Mouse (Mus musculus) cerebellum, postnatal 25 days (tissue): ENCODE measurements around the gene Rcan1.

Experiments used
- DNase-seq, 2 experiments: peaks; one replicate each; pipeline ENCODE4 v3.0.0; 2021; ENCODE audit warnings: mixed read lengths in 2 of 2

The Rcan1 gene

DNA sequence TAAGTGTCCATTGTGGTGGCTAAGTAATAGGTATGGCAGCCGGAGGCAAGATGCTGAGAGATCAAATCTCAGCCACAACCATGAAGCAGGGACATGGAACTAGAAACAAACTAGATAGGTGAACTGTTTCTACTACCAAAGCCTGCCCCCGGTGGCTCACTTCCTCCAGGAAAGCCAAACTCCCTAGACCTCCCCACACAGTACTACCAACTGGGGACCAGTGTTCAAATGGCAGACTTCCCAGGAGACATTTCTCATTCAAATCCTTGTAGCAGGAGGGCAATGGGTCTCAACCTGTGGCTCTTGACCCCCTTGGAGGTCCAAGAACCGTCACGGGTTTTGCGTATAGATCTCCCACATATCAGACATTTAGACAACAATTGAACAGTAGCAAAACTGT, 3.6 kb downstream of the Rcan1 start:
- DNase-seq: no peak

DNA sequence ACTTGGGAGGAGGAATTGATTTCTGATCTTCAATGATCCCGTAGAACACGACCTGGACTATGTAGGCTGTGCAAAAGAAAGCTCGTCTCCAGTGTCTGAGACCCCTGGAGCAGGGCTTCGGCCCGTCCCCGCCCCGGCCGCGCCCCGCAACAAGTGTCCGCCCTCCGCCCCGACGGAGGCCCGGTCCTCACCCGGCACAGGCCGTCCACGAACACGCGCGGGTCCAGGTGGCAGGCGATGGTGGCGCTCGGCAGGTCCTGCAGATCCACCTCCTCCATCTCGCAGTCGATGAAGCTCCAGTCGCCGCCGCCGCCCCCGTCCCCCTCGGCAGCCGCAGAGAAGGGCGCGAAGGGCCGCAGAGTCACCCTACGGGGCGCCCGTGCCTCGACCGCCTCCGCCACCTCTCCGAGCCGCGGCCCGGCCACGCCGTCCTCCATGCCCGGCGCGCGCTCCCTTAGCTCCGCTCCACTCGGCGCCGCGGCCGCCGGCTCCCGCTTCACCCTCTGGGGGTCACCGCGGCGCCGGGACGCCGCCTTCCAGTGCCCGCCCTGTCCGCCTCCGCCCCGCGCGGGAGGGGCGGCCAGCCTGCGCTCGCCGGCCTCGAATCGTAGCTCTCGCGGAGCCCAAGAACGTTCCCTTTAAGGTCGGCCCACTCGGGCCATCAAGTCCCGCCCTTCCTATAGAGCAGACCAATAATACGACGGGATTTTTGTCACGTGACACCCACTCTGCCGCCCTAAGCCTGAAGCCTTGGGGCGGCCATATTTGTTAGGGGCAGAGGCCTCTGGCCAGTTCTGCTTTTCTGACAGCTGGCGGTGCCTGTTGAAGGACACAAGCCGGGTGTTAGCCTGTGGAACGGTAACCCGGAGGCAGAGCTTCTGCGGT, 4.8 kb downstream of the Rcan1 start:
- DNase-seq: peak; percentile 96 to 97

DNA sequence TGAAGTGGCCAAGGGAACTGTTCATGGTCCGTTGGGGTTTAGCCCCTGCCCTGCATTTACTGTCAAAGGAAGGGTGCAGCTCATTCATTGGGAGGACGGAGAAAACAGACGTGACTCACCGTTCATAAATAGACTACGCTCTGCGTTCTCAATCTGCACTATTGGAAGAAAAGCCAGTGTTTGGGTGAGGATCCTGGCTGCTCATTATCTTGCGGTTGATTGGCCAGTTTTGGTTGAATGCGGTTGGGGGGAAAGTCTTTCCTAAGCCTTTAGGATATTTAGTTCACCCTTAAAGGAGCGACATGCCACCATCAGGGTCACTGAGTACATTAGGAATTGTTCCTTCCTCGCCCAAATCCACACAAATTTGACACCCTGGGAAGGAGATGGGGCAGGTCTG, 5.4 kb downstream of the Rcan1 start:
- no peak for DNase-seq

DNA sequence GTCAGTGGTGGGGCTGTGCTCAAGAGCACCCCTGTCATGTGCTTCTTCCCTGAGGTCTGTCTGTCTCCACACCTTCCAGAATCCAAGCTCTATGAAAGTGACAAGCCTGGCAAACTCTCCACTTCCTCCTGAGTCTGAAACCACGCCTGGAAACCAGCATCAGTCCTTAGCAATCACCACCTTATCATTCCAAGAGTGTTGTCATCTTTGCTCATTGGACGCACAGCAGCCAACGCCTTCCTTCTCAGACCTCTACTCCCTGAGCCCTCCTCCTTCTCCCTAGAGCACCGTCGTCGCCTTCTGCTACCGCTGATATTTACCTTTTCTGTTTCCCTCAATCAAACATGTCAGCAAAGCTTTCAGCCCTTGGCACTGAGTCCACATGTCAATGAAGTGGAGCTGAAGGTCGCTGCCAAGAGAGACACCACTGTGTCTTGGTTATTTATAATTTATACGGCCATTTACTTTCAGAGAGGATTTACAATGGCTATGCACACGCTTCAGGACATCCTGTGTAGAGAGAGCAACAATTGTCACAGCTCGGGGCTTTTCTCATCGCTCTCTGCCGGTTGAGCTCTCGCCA, 6.2 kb downstream of the Rcan1 start:
- DNase-seq: no peak

DNA sequence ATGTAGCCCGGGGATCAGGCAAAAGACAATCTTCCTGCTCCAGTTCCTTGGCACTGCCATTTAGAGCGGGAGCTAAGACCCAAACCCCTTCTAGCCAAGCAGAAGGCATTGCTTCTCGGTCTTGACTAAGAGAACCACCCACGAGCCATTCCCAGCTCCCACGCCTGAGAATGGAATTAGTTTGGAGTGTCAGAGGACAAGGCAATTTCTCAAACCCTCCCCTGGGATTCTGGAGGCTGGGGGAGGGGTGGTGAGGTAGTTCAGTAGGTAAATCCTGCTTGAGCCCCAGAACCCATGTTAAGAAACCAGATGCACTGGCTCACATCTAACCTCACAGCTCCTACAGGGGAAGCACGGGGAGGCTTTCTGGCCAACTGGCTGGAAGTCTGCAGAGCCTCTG, 9.3 kb downstream of the Rcan1 start:
- no peak for DNase-seq

DNA sequence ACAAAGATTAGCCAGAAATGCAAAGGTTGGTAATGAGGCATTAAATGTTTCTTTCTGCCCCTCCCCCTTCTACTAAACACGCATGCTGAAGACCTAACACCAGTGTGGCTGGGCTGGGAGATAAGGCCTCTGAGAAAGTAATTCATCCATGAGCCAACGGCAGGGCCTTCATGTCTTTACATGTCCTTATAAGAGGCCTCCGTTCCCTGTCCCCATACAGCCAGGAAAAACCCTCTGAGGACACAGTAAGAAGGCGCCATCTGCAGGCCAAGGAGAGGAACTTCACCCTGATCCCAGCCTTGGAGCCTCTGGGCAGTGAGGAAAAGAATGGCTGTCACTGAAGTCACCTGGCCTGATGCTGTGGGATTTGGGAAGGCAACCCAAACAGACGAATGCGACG, 13.1 kb downstream of the Rcan1 start:
- DNase-seq: peak; percentile 71 to 82

DNA sequence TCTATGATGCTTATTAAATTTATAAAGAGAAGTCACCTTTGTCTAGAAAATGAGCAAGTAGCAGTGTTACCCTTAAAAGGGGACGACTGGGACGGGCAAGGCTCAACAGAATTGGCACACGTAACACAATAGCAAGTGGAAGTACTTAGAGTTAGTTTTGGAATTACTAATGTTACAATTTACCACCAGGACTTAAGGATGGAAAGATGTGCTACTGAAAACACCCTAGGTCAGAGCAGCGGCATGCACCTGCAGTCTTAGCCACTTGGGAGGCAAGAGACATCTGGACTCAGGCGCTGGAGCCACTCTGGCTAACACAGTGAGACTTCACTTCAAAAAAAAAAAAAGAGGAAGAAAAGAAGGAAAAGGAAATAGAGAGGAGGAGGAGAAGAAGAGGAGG, 14.7 kb downstream of the Rcan1 start:
- DNase-seq: no peak

DNA sequence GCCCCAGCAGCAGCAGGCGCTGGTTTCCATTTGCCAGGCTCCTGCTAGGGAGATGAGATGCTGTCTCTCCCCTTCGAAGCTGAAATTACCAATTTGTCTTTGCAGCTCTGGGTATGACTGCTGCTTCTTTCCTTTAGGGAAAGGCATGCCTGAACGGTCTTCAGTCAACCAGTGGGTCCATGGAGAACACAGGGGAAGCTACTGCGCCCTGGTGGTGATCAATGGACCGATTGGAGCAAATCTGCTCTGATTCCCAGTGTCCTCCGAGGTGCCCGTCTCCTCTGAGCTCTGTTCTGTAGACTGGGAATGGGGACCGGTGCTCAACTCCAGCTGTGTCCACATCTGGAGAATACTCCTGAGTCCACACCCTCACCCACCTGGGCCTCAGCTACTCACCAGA, 15.2 kb downstream of the Rcan1 start:
- no peak for DNase-seq

DNA sequence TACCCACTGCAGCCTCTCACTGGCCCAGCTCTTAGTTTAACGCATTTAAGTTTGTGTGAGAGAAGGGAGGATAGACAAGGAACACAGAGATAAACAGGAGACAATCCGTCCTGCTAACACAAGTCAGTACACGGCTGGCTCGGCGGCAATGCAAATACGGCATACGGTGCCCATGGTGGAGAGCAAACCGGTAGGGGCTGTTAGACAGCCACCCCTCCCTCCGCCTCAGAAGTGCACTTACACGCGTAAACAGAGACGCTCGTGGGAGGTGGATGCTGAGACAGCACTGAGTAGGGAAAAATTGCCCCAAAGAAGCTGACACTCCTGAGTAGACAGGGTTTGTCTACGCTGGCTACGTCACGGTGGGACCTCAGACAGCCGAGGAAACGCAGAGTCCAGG, 16.2 kb downstream of the Rcan1 start:
- no peak for DNase-seq

DNA sequence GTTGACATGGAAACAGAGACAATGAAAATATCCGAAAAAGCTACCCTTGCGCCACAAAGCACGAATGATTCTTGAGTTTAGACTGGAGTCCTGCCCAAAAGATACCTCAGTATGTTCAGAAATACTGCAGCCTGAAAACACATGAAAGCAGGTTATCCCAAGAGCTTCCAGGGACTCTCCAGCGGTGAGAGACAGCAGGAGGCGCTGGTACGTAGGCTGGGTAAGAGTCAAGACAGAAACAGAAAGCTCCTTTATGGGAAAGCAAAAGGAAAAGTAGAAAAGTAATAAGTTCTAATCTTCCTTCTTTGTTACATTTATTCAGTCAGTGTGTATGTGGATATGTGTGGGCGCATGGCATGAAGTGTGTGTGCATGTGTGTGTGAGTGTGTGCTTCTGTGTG, 16.7 kb downstream of the Rcan1 start:
- no peak for DNase-seq

DNA sequence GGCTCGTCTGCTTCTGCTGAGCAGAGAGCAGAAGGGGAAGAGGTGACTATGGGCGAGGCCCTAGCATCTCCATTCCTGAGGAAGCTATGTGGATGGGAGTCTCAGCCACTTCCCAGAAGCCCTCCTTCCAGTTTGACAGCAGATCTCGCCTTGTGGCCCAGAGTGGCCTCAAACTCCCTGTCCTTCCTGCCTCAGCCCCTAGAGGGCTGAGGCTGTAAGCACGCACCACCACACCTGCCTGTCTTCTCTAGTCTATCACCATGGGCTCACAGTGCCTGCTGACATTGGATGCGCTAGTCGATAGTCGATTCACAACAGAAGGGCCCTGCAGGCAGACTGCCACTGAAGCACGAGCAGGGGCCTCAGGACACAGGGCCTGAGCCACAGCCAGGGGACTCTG, 18.1 kb downstream of the Rcan1 start:
- no peak for DNase-seq

DNA sequence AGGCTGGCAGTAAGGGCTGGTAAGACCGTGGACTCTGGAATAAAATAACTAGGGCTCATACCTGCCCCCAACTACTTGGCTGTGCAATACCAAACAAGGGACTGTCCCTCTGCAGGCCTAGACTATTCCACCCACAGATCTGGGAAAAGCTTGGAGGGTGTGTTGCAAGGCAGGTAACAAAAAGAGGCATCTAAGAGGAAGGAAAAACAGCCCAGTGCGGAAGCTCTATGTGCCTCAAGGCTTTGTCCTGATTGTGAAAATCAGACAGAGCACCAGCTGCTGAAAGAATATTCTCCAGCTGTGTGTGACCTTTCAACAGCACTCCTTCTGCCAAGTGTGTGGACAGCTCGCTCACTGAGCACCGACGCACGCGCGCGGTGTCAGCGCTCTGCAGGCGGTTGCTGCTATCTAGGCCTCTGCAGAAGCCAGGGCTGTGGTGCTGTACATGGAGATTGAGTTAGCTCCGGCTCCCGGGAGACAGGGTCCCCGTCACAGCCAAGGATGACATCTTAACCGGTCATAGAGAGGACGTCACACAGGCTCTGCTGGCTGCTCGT, 19.1 kb downstream of the Rcan1 start:
- DNase-seq: no peak

DNA sequence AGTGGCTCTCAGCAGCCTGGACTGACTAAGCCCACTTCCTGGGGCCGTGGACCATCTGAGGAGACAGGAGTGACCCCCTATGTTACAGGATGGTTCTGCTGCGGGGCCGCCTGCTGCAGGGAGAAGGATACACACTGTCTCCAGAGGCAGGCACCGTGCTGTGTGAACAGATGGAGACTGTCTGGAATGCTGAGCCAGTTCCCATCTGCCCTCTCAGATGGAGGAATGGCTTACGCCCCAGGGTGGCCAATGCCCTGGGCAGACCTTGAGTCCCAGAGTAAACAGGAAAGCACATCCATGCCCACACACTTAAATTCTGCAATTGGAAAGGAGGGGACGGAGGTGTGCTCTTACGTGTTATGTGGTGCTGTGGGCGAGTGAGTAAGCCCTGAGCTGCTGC, 20.3 kb downstream of the Rcan1 start:
- DNase-seq: peak; percentile 56 to 71

DNA sequence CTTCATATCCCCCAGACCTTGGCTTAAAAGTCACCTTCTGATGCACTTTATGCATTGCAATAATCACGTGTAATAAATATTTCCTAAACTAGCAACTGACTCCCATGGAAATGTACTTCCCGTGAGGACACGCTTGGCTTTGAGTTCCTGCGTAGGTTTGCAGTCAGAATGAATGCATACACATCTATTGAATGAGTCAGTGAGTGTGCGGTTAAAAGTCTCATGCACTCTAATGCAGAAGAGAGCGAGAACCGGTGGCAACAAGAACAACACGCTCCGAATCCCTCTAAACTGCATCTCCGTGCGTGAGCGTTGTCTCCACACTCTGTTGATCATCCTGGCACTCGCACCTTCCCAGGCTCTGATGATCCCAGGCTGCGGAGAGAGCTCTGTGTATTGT, 21.6 kb downstream of the Rcan1 start:
- DNase-seq: no peak

DNA sequence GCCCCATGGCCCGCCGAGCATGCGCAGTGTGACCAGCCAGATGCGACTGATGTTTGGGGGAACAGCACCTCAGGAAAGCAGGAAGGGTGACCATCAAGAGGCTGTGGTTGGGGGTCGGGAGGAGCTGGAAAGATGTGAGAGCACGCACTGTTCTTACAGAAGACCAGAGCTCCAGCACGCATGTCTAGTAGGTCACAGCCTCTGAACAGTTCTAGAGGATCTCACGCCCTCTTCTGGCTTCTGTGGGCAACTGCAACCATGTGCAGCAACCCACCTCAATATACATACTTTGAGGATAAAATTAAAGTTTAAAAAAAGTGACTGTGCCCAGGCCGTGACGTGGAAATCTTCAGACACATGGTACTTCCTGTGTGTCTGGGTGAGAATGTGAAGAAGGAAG, 25.3 kb downstream of the Rcan1 start:
- no peak for DNase-seq

DNA sequence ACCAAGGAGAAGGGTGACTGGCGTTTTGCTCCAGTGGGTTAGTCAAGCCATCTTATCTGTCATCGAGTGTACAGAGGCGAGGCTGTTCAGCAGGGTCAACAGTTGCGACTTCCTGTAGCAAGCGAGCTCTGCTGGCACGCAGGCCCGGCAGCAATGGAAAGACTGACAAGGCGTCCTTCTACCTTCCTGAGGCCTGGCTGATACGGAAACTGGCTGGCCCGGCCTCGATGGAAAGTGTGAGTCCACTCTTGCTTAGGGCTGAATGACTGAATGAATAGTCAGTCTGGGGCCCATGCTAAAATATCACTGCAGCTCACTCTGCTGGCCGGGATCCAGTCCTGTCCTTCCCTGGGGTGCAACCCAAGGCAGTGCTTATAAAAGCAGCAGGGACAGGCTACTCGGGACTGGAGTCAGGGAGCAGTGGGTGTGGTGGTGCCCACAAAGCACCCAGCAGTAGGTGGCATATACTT, 27.0 kb downstream of the Rcan1 start:
- peak in 1 of 2 experiments; percentile 27 for DNase-seq

DNA sequence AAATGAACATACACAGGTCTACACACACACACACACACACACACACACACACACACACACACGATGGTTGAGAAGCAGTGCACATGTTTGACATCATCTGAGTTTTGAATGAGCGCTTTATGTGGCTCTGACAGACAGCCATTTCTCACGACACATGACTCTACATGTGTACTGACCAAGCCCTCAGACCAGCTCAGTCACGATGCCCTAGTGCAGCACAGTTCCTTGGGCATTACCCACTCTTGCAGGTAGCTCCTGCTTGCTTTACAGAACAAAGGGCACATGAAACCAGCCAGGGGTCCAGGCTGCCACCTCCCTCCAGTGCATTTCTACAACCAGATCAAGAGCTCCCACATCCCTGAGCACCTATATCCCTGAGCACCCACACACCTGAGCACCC, 27.7 kb downstream of the Rcan1 start:
- no peak for DNase-seq

DNA sequence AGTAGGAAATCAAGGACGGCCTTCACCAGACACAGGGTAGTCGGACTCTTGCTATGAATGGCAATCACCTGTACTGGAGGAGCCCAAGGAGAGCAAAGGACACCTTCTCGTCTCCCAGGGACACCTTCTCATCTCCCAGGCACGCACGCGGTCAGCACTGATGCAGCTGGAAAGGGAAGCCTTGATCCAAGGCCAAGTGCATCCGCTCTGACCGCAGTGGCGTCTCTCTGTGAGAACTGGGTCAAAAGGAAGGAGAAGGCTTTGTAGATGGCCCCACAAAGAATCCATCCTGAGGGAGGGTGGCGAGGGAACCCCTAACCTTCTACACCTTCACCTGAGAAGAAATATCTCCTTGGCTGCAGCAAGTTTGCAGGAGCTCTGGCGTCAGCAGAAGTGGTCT, 28.5 kb downstream of the Rcan1 start:
- DNase-seq: no peak

DNA sequence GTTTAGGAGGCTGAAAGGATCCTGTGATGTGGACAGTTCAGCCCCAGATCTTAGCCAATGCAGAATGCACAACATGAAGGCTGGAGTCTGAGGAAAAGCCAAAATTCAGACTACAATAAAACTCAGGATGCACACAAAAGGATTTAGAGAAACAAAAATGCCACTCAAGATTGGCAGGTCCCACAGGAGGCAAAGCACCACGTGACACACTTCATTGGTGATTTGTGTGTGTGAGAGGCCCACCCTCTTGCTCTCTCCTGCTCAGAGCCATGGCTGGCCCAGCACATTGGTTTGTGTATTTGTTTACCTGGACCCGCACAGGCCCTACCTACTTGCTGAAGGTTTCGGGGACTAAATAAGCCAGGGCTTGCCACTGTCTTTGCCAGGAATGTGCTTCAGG, 29.5 kb downstream of the Rcan1 start:
- DNase-seq: no peak

DNA sequence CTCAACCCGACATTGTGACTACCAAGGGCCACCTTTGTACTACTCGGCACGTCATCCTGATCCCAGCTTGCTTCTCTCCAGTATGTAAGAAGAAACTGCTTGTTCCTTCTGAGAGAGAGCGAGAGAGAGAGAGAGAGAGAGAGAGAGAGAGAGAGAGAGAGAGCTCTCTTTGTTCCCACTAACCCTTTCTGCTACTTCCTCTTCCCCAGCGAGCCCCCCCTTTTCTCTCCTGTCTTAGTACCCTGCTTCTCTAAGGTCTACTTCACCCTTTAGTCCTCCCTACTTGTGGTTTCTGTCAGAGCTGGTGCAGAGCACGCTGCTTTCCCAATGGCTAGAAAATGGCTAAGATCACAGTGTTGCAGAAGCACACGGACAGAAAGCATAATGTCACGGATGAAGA, 30.4 kb downstream of the Rcan1 start:
- no peak for DNase-seq

DNA sequence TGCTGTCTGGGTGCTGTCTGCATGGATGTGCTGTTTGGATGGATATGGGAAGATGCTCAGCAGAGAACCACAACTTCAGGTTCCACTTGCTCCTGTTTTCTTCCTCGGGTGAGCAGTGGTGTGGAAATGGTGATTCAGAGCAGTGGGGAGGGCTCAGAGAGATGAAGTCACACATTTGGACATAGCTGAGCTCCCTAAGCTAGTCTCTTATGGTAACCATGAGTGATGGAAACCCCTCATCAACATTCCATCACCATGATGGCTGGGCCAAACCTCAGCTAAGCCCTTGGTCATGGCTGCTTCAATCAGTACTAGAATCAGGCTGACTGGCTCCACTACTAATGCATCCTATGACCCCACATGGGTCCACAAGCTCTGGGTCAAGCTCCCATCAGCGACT, 30.9 kb downstream of the Rcan1 start:
- DNase-seq: no peak

DNA sequence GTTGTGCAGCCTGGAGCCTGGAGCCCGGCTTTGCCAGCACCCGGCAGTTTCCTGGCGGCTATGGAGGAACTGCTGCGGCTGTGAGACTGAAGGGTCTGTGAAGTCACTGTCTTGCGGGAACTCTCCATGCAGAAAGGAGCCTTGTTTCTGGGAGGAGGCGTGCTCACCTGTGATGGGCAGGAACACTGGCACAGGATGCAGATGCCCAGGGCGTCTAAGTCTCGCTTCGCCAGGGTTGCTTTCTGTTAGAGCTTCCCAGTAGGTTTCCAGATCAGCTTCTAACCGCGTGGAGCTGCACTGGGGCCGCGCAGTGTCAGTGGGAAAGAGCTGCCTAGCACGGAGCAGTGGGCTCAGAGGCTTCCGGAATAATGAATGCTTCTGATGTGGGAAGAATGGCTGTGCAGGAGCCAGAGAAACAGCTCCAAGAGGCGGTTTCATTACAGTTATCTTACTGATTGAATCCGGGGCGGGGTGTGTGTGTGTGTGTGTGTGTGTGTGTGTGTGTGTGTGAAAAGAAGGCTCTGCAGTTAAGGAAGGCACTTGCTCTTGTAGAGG, 35.2 kb downstream of the Rcan1 start:
- no peak for DNase-seq

DNA sequence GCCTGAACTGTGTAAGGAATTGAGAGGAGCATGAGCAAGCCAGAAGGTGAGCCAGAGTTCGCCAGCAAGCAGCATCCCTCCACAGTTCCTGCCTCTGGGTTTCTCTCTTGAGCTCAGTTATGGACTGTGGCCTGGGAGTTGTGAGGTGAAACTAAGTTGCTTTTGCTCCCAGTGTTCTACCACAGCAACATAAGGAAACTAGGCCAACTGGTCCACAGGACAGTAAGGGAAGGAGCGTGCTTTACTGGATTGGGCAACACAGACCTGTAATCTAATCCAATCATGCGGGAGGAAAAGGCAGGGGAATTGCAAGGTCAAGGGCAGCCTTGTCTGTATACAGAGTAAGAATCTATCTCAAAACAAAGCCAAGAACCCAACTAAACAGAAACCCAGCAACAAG, 37.5 kb downstream of the Rcan1 start:
- DNase-seq: no peak

DNA sequence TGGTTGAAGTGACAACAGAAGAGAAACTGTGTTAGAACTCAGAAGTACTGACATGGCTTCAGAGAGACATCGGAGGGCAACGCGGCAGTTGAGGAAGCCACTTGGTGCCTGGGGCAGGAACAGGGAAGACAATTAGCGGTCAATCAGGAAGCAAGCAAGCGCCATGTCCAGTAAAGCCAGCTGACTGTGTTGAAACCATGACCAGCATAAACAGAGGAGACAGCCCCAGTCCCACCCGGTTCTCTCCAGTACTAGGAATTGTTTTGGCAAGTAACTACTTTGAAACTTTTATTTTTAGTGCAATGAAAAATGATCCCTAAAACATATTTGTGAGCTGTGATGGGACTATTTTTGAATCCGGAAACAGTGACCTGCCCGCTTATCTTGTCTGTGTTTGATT, 39.9 kb downstream of the Rcan1 start:
- no peak for DNase-seq
